Mouse (Mus musculus): ENCODE measurements around the gene Chat. TPM values are rescaled to one million over a fixed set of nuclear protein-coding genes. Genes with fewer than 3 reads are reported as not detected.

The Chat gene
- polyA plus RNA-seq, 1 experiment from 2014 or later: 0.10 TPM

GRCm38 (mm10) chr14:32482061-32482460 lies 16.3 kb upstream of the Chat start:
- no peaks in the 10 kb centered on the region for H3K36me3 ChIP-seq
- H3K4me1 ChIP-seq: no peaks in the 10 kb centered on the region
- peaks cover 27% of the 10 kb centered on the region for H3K27me3 ChIP-seq (ENCODE audit: insufficient read depth, poor library complexity, severe bottlenecking)
- no peak overlapping the region for H3K27ac ChIP-seq
- H3K9me3 ChIP-seq: no peaks in the 10 kb centered on the region
- 9% methylated on average over 3 of the region's 3 CpGs for WGBS
- DNase-seq (ENCODE audit: low spot score): no peak
- H3K4me3 ChIP-seq: no peak overlapping the region

DNA sequence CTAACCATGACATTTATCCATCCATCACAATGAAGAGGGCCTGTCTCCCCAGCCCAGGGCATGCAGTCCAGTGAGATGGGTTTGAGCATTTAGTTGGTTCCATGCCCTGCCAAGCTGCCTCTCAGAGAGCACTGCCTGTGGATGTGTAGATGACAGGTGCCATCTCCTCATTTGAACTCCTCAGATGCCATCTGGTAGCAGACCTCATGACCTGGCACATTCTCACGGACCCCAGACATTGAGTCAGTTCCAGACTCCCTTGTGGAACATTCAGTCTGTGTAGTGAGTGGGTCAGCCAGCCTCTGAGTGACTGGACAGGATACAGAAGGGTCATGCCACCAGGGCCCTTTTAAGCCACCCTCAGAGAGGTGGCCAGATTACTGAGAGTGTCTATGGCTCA lies 11.8 kb upstream of the Chat start:
- 52% methylated on average over 1 of the region's 1 CpGs for WGBS

DNA sequence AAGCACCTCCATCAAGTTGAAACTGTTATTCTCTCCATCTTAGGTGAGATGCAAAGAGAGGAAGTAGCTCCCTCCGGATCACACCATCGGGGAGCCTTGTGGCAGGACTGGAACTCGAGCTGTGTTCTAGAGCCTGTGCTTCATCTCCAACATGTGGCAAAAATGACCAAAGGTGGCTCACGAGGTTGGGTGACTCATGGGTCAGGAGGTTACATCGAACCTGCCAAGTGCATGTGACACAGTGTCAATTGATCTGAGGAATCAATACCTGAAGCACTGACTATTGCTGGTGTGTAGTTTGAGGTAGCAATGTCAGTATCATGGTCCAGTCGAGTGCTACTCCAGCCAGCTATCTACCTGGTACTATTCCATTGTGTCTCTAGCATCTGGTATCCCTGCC lies 10.8 kb upstream of the Chat start:
- DNase-seq (ENCODE audit: low spot score): no peak

More for the DNA sequence above, 11.8 kb upstream of the Chat start:
- peaks cover 7% of the 10 kb centered on the region; the same call in 1 of the 2 replicates for H3K27me3 ChIP-seq (ENCODE audit: insufficient read depth, poor library complexity, severe bottlenecking)
- no peaks in the 10 kb centered on the region for H3K9me3 ChIP-seq
- H3K4me3 ChIP-seq: no peak overlapping the region
- no peaks in the 10 kb centered on the region for H3K36me3 ChIP-seq
- no peak for DNase-seq (ENCODE audit: low spot score)
- H3K4me1 ChIP-seq: no peaks in the 10 kb centered on the region
- no peak overlapping the region for H3K27ac ChIP-seq

GRCm38 (mm10) chr14:32472996-32473395 lies 7.2 kb upstream of the Chat start:
- H3K27me3 ChIP-seq (ENCODE audit: insufficient read depth, poor library complexity, severe bottlenecking): peaks cover 12% of the 10 kb centered on the region
- no peaks in the 10 kb centered on the region for H3K36me3 ChIP-seq
- no peaks in the 10 kb centered on the region for H3K4me1 ChIP-seq
- no peaks in the 10 kb centered on the region for H3K9me3 ChIP-seq
- no peak overlapping the region for H3K4me3 ChIP-seq
- 12% methylated on average over 4 of the region's 4 CpGs for WGBS
- no peak overlapping the region for H3K27ac ChIP-seq
- DNase-seq (ENCODE audit: low spot score): no peak

More for the DNA sequence above, 10.8 kb upstream of the Chat start:
- H3K36me3 ChIP-seq: no peaks in the 10 kb centered on the region
- 69% methylated on average over 6 of the region's 6 CpGs for WGBS
- no peak overlapping the region for H3K27ac ChIP-seq
- no peaks in the 10 kb centered on the region for H3K9me3 ChIP-seq
- peaks cover 7% of the 10 kb centered on the region; the same call in 1 of the 2 replicates for H3K27me3 ChIP-seq (ENCODE audit: insufficient read depth, poor library complexity, severe bottlenecking)
- no peak overlapping the region for H3K4me3 ChIP-seq
- no peaks in the 10 kb centered on the region for H3K4me1 ChIP-seq

DNA sequence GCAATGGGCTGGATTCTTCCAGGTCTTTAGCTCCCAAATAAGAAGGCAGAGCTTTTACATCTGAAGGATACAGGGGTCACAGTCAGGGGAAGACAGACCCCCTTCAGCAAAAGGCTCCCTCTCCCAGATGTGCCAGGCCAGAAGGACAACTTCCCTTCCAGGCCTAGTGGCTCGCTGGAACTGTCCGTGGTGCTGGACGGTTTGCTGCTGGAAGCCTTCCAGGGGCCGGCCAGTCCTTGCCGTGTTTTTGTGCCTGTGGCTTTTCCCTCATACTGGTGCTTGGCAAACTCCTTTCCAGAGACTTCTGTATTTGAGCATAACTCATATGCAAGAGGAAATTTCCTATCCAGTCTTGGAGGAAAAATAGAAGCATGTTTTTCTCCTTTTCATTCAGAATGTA lies 1.8 kb upstream of the Chat start:
- Histone ChIP-seq H3K27me3 (ENCODE audit: insufficient read depth, poor library complexity, severe bottlenecking) (peaks cover 63% of the 10 kb centered on the region), H3K4me1 (peaks cover 30% of the 10 kb centered on the region), H3K4me3 (no peak overlapping the region), H3K27ac (no peak overlapping the region), H3K36me3 (no peaks in the 10 kb centered on the region), H3K9me3 (no peaks in the 10 kb centered on the region)
- 5% methylated on average over 5 of the region's 5 CpGs for WGBS
- DNase-seq (ENCODE audit: low spot score): peak; percentile 82

DNA sequence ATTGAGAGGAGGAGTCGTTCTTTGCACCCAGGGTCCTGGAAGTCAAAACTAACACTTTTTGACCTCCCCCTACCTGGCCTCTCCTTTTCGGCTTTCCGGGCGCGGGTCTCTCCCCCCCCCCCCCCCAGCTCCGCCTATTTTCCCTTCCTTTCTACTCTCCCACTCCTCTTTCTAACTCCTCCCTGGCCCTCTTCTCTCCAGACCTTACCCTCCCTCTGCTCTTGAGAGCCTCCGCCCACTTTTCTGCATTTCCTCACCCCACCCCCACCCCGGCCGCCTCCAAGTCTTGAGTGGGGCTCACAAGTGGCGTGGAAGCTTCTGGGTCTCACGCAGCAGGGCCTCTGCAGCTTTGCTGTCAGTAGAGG lies 301 bp downstream of the Chat start:
- 6% methylated on average over 7 of the region's 11 CpGs for WGBS
- H3K27ac ChIP-seq: no peak overlapping the region
- no peak for DNase-seq (ENCODE audit: low spot score)
- no peaks in the 10 kb centered on the region for H3K36me3 ChIP-seq
- H3K9me3 ChIP-seq: no peaks in the 10 kb centered on the region
- H3K4me3 ChIP-seq: peak overlapping the region; percentile 50; the same call in 1 of the 2 replicates
- H3K27me3 ChIP-seq (ENCODE audit: insufficient read depth, poor library complexity, severe bottlenecking): peaks cover 84% of the 10 kb centered on the region
- H3K4me1 ChIP-seq: peaks cover 32% of the 10 kb centered on the region

GRCm38 (mm10) chr14:32464601-32465505 lies 936 bp downstream of the Chat start, which contains the start of gene Slc18a3:
Slc18a3 (minus strand) TSS chr14:32464850.
- WGBS: under 1% methylated on average over 66 of the region's 70 CpGs
- H3K4me3 ChIP-seq: peak within 1 kb of the TSS; percentile 50
- H3K9me3 ChIP-seq: no peaks in the 10 kb centered on the region
- peaks cover 36% of the 10 kb centered on the region for H3K4me1 ChIP-seq
- no peak within 1 kb of the TSS for H3K27ac ChIP-seq
- DNase-seq (ENCODE audit: low spot score): no peak
- H3K36me3 ChIP-seq: no peaks in the 10 kb centered on the region
- peaks cover 91% of the 10 kb centered on the region for H3K27me3 ChIP-seq (ENCODE audit: insufficient read depth, poor library complexity, severe bottlenecking)

- 4% methylated on average over 74 of the region's 74 CpGs for WGBS
- H3K27me3 ChIP-seq (ENCODE audit: insufficient read depth, poor library complexity, severe bottlenecking): peaks cover 100% of the 10 kb centered on the region
- no peak for DNase-seq (ENCODE audit: low spot score)
- peak overlapping the region; percentile 50 for H3K4me3 ChIP-seq
- H3K27ac ChIP-seq: no peak overlapping the region
- no peaks in the 10 kb centered on the region for H3K9me3 ChIP-seq
- H3K4me1 ChIP-seq: peaks cover 36% of the 10 kb centered on the region
- H3K36me3 ChIP-seq: no peaks in the 10 kb centered on the region
Measured at GRCm38 (mm10) chr14:32463211-32464040, 2.4 kb downstream of the Chat start.

GRCm38 (mm10) chr14:32452552-32452951 lies 13.2 kb downstream of the Chat start:
- H3K27ac ChIP-seq: no peak overlapping the region
- no peaks in the 10 kb centered on the region for H3K36me3 ChIP-seq
- H3K27me3 ChIP-seq (ENCODE audit: insufficient read depth, poor library complexity, severe bottlenecking): peaks cover 63% of the 10 kb centered on the region
- H3K4me1 ChIP-seq: no peaks in the 10 kb centered on the region
- no peaks in the 10 kb centered on the region for H3K9me3 ChIP-seq
- 7% methylated on average over 4 of the region's 4 CpGs for WGBS
- peak; percentile 28 for DNase-seq (ENCODE audit: low spot score)
- H3K4me3 ChIP-seq: no peak overlapping the region

DNA sequence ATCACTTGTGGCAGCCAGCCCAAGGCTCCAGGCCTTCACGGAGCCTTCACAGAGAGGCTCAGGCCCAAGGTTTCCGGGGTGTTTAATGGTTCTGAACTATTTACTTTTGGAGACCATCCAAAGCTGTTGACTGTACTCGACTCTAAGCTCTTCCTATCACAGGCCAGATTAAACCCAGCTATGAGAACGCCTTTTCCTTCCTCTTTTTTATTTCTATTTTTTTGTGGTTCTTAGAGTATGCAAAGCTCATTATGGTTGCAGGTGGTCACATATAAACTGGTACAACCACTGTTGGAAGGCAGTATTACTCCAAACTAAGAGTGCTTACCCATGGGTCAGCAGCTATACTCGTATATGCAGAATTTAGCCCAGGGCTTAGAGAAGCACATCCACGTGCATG lies 18.8 kb downstream of the Chat start:
- Histone ChIP-seq H3K9me3 (no peaks in the 10 kb centered on the region), H3K36me3 (no peaks in the 10 kb centered on the region), H3K27ac (no peak overlapping the region), H3K4me1 (no peaks in the 10 kb centered on the region), H3K4me3 (no peak overlapping the region), H3K27me3 (ENCODE audit: insufficient read depth, poor library complexity, severe bottlenecking) (peaks cover 33% of the 10 kb centered on the region)
- DNase-seq (ENCODE audit: low spot score): no peak
- WGBS: 86% methylated on average over 6 of the region's 6 CpGs

DNA sequence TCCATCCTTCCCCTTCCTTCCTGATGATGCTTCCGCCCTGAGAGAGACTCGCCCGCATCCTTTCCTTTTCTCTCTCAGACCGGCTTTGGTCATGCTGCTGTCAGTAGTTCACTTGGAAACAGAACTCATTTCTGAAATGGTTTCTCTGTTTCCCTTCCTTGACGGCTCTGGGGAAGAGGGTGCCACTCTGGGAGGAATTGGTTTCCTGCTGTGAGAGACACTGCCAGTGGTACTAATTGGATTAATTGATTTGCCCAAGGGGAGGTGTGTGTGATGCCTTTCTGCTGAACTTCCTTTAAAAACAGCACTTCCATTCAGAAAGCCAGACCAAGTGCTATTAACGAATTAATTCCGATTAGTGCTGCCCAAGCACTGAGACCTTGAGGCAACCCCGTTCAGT lies 22.3 kb downstream of the Chat start:
- Histone ChIP-seq H3K27me3 (ENCODE audit: insufficient read depth, poor library complexity, severe bottlenecking) (peaks cover 36% of the 10 kb centered on the region; the same call in 1 of the 2 replicates), H3K4me3 (no peak overlapping the region), H3K9me3 (no peaks in the 10 kb centered on the region), H3K36me3 (no peaks in the 10 kb centered on the region), H3K4me1 (no peaks in the 10 kb centered on the region), H3K27ac (no peak overlapping the region)
- 15% methylated on average over 8 of the region's 8 CpGs for WGBS
- peak; percentile 28 for DNase-seq (ENCODE audit: low spot score)

GRCm38 (mm10) chr14:32439744-32440143 lies 26.0 kb downstream of the Chat start:
- peaks cover 36% of the 10 kb centered on the region; the same call in 1 of the 2 replicates for H3K27me3 ChIP-seq (ENCODE audit: insufficient read depth, poor library complexity, severe bottlenecking)
- no peaks in the 10 kb centered on the region for H3K4me1 ChIP-seq
- peak; percentile 51 for DNase-seq (ENCODE audit: low spot score)
- no peak overlapping the region for H3K4me3 ChIP-seq
- 51% methylated on average over 3 of the region's 3 CpGs for WGBS
- no peaks in the 10 kb centered on the region for H3K36me3 ChIP-seq
- no peaks in the 10 kb centered on the region for H3K9me3 ChIP-seq
- no peak overlapping the region for H3K27ac ChIP-seq

GRCm38 (mm10) chr14:32439316-32439715 lies 26.5 kb downstream of the Chat start:
- WGBS: 70% methylated on average over 5 of the region's 5 CpGs
- H3K36me3 ChIP-seq: no peaks in the 10 kb centered on the region
- DNase-seq (ENCODE audit: low spot score): peak; percentile 70
- peaks cover 32% of the 10 kb centered on the region; the same call in 1 of the 2 replicates for H3K27me3 ChIP-seq (ENCODE audit: insufficient read depth, poor library complexity, severe bottlenecking)
- H3K4me3 ChIP-seq: no peak overlapping the region
- no peak overlapping the region for H3K27ac ChIP-seq
- H3K9me3 ChIP-seq: no peaks in the 10 kb centered on the region
- H3K4me1 ChIP-seq: no peaks in the 10 kb centered on the region
